Mouse (Mus musculus): ENCODE data around the gene 2010300C02Rik. TPM values are rescaled to one million over a fixed set of nuclear protein-coding genes. Genes with fewer than 3 reads are reported as not detected.
"Not testable (repeated sequence)": the region's sequence is repeated elsewhere in the genome, so short reads cannot be mapped to it uniquely, and the experiment has no call there.

The 2010300C02Rik gene
- polyA plus RNA-seq, 1 experiment from 2014 or later: 2.7 TPM

GRCm38 (mm10) chr1:37727186-37727585, 7.3 kb upstream of the 2010300C02Rik start:
- Histone ChIP-seq H3K9ac (no peak overlapping the region), H3K36me3 (replicated peaks) (no peaks in the 10 kb centered on the region), H3K9me3 (no peaks in the 10 kb centered on the region), H3K4me1 (no peaks in the 10 kb centered on the region), H3K27ac (no peak overlapping the region), H3K4me2 (no peak overlapping the region), H3K27me3 (replicated peaks) (no peaks in the 10 kb centered on the region), H3K4me3 (no peak overlapping the region)
- WGBS: 75% methylated on average over 8 of the region's 8 CpGs
- no peak for ATAC-seq (replicated peaks)

GRCm38 (mm10) chr1:37726426-37726825, 6.5 kb upstream of the 2010300C02Rik start:
- H3K9ac ChIP-seq: no peak overlapping the region
- no peak overlapping the region for H3K4me2 ChIP-seq
- peak overlapping the region; percentile 31; the same call in 1 of the 2 replicates for H3K27ac ChIP-seq
- 70% methylated on average over 8 of the region's 8 CpGs for WGBS
- H3K4me1 ChIP-seq: no peaks in the 10 kb centered on the region
- no peak overlapping the region for H3K4me3 ChIP-seq
- H3K27me3 ChIP-seq (replicated peaks): 0 out of 2 replicates have a peak, but pooled peaks cover 2% of the 10 kb centered on the region
- H3K36me3 ChIP-seq (replicated peaks): no peaks in the 10 kb centered on the region
- no peak for ATAC-seq (replicated peaks)
- no peaks in the 10 kb centered on the region for H3K9me3 ChIP-seq

- Histone ChIP-seq H3K9me3 (no peaks in the 10 kb centered on the region), H3K27ac (peak overlapping the region; percentile 31; the same call in 1 of the 2 replicates), H3K27me3 (replicated peaks) (peaks cover 6% of the 10 kb centered on the region; the same call in 1 of the 2 replicates), H3K4me2 (peak overlapping the region; percentile 8; the same call in 1 of the 2 replicates), H3K36me3 (replicated peaks) (no peaks in the 10 kb centered on the region), H3K9ac (no peak overlapping the region), H3K4me1 (no peaks in the 10 kb centered on the region), H3K4me3 (no peak overlapping the region)
- ATAC-seq (replicated peaks): peak; percentile 65; the same call in 1 of the 2 replicates
- 64% methylated on average over 12 of the region's 12 CpGs for WGBS
These were observed 6.0 kb upstream of the 2010300C02Rik start for GRCm38 (mm10) chr1:37725880-37726279.

DNA sequence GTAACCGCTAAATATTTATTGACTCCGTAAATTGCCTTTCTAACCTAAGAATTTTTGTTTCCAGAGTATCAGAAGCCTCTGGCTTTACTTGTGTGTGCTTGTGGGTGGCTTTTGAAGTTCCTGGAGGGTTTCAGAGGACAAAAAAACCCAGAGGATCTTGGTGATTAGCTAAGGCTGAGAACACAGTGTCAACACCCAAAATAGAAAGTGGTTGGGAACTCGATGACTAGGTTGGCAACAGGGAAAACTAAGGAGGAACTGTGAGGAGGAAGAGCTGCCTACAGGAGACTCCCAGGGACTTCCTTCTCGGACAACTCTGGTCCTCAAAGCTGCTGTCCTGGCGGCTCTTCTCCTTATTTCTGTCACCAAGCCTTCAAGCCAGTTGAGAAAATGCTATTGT, 1.2 kb upstream of the 2010300C02Rik start:
- H3K4me2 ChIP-seq: no peak overlapping the region
- H3K27me3 ChIP-seq (replicated peaks): peaks cover 16% of the 10 kb centered on the region
- no peak overlapping the region for H3K9ac ChIP-seq
- no peak for ATAC-seq (replicated peaks)
- H3K36me3 ChIP-seq (replicated peaks): no peaks in the 10 kb centered on the region
- peaks cover 8% of the 10 kb centered on the region for H3K4me1 ChIP-seq
- no peak overlapping the region for H3K27ac ChIP-seq
- no peaks in the 10 kb centered on the region for H3K9me3 ChIP-seq
- no peak overlapping the region for H3K4me3 ChIP-seq
- WGBS: 74% methylated on average over 5 of the region's 5 CpGs

DNA sequence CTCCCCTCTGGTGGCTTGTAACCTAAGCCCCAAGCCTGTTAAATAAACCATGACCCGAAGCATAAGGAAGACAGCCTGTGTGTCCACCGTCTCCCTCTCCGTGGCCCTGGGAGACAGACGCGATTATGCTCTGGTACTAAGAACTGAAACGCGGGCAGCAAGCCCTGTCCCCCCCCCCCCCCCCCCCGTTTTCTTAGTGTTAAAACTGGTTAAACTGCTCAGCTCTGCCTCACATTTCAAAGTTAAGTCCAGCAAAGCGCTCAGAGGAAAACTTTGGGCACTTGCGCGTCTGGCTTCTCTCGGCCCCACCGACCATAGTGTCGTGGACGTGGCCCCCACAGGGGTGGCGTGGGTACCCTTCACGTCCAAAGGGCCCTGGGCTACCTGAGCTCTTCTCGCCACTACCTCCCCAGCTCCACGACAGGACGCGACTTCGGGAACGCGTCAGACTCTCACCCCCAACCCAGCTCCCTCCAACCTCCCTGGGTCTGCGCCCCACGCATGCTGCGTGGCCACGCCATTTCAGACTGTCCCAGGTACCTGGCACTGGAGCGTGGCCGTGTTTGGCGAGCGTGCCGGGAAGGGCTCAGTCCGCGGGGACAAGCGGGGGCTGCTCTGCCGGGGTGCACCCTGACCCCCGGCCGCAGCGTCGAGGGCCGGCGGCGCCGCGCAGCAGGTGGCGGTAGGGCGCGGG, 708 bp downstream of the 2010300C02Rik start:
- Histone ChIP-seq H3K36me3 (replicated peaks) (no peaks in the 10 kb centered on the region), H3K4me1 (peaks cover 8% of the 10 kb centered on the region), H3K4me3 (peak overlapping the region; percentile 71), H3K9ac (peak overlapping the region; percentile 51), H3K4me2 (peak overlapping the region; percentile 90), H3K9me3 (no peaks in the 10 kb centered on the region), H3K27ac (no peak overlapping the region), H3K27me3 (replicated peaks) (peaks cover 16% of the 10 kb centered on the region)
- peak; percentile 80 for ATAC-seq (replicated peaks)
- WGBS: 4% methylated on average over 47 of the region's 49 CpGs

DNA sequence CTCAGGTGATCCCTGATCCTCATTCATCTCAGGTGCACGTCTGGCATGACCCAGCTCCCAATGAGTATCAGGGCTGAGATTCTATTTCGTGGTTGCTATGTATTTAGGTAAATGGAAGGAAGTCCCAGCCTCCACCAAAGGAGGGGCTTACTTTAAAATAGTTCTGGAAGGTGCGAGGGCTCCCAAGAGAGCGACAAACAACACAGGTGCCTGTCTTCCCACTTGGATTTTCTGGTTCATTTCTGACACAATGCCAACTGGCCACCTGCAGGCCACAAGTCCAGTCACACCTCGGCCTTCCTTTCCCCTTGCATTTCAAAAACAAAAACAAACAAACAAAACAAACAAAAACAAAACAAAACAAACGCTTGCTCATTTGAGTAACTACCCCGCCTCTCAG, 1.4 kb downstream of the 2010300C02Rik start:
- H3K9ac ChIP-seq: no peak overlapping the region
- no peak overlapping the region for H3K4me3 ChIP-seq
- H3K4me1 ChIP-seq: peaks cover 8% of the 10 kb centered on the region
- WGBS: 53% methylated on average over 7 of the region's 7 CpGs
- peak overlapping the region; percentile 90; the same call in 1 of the 2 replicates for H3K4me2 ChIP-seq
- H3K36me3 ChIP-seq (replicated peaks): no peaks in the 10 kb centered on the region
- peaks cover 16% of the 10 kb centered on the region for H3K27me3 ChIP-seq (replicated peaks)
- H3K27ac ChIP-seq: no peak overlapping the region
- no peak for ATAC-seq (replicated peaks)
- no peaks in the 10 kb centered on the region for H3K9me3 ChIP-seq

GRCm38 (mm10) chr1:37717415-37718195, 2.3 kb downstream of the 2010300C02Rik start:
- Histone ChIP-seq H3K27ac (no peak overlapping the region), H3K4me2 (no peak overlapping the region), H3K4me3 (no peak overlapping the region), H3K36me3 (replicated peaks) (no peaks in the 10 kb centered on the region), H3K4me1 (peaks cover 8% of the 10 kb centered on the region), H3K27me3 (replicated peaks) (peaks cover 16% of the 10 kb centered on the region), H3K9me3 (no peaks in the 10 kb centered on the region), H3K9ac (no peak overlapping the region)
- WGBS: 83% methylated on average over 14 of the region's 14 CpGs
- no peak for ATAC-seq (replicated peaks)

- H3K9me3 ChIP-seq; H3K27ac ChIP-seq; H3K27me3 ChIP-seq (replicated peaks); H3K9ac ChIP-seq; ATAC-seq (replicated peaks); H3K4me2 ChIP-seq; H3K4me1 ChIP-seq; H3K4me3 ChIP-seq; H3K36me3 ChIP-seq (replicated peaks): not testable (repeated sequence)
- 80% methylated on average over 4 of the region's 4 CpGs for WGBS
These were observed 7.5 kb downstream of the 2010300C02Rik start for GRCm38 (mm10) chr1:37712357-37712737.

DNA sequence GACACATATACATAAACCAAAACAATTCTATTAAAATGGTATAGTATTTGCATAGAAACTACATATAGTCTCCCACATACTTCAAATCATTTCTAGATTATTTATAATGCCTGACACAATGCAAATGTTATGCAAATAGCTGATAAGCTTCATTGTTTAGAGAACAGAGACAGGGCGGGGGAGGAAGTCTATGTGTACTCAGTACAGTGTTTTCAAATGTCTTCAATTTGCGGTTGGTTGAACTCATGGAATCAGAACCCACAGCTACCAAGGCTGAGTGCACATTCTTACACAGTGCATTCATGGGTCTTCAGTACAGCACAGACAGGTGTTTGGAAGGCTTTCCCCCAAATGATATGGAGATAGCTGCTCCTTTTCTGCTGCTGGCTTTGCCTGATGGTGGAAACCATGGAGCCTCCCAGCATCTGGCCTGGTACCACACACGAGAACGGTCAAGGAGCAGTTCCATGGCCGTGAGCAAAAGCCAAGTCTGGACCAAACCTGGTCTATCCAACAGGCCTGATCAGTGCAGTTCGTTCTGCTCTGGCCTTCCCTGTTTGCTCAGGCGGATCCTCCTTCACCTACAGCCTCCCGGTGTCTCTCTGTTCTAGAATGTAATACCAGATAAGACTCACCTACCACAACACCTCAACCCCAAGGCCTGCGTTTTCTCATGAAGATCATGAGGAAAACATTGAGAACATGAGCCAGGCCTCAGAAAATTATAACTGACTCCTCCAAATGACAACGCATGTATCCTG, 8.1 kb downstream of the 2010300C02Rik start:
- H3K4me3 ChIP-seq: no peak overlapping the region
- H3K36me3 ChIP-seq (replicated peaks): no peaks in the 10 kb centered on the region
- H3K9me3 ChIP-seq: no peaks in the 10 kb centered on the region
- H3K9ac ChIP-seq: no peak overlapping the region
- 94% methylated on average over 10 of the region's 10 CpGs for WGBS
- ATAC-seq (replicated peaks): no peak
- H3K27me3 ChIP-seq (replicated peaks): no peaks in the 10 kb centered on the region
- no peak overlapping the region for H3K4me2 ChIP-seq
- H3K4me1 ChIP-seq: no peaks in the 10 kb centered on the region
- H3K27ac ChIP-seq: no peak overlapping the region

DNA sequence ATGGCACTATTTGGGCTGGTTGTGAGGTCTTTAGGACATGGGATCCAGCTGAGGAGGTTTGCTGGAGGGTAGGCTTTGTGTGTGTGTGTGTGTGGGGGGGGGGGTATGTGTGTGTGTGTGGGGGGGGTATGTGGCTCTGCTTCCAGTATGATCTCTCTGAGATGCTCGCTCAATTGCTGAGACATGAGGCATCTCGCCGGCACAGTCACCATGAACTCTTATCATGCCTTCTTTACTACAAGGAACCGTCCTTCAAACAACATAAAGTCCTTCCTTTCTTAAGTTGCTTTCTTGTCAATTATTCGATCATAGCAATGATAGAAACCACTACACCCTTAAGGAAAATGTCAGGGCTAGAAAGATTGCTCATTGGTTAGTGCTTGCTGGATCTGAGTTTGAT, 8.8 kb downstream of the 2010300C02Rik start:
- H3K4me2 ChIP-seq: no peak overlapping the region
- no peaks in the 10 kb centered on the region for H3K9me3 ChIP-seq
- H3K4me1 ChIP-seq: no peaks in the 10 kb centered on the region
- H3K9ac ChIP-seq: no peak overlapping the region
- H3K27me3 ChIP-seq (replicated peaks): no peaks in the 10 kb centered on the region
- no peak overlapping the region for H3K4me3 ChIP-seq
- H3K36me3 ChIP-seq (replicated peaks): no peaks in the 10 kb centered on the region
- 92% methylated on average over 5 of the region's 5 CpGs for WGBS
- no peak for ATAC-seq (replicated peaks)
- H3K27ac ChIP-seq: no peak overlapping the region

DNA sequence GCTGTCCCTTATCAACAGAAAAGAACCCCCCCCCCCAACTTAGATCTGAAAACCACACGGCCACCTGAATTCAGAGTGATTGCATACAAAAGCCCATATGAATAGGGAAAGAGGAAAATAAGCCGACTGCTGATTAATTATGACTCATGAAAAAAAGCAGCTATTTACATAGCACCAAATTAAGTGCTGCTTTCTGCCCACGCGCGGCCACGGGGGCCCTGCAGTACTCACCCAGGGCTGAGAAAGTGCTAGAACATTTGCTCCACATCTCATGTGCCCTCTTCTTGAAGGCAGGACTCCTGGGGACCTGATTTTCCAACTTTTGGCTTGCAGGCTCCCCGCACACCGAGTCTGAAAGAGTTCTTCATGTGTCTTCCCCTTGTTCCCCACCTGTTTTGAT, 10.1 kb downstream of the 2010300C02Rik start:
- H3K36me3 ChIP-seq (replicated peaks): no peaks in the 10 kb centered on the region
- no peak overlapping the region for H3K4me3 ChIP-seq
- H3K9me3 ChIP-seq: no peaks in the 10 kb centered on the region
- no peak overlapping the region for H3K27ac ChIP-seq
- WGBS: 85% methylated on average over 8 of the region's 8 CpGs
- H3K9ac ChIP-seq: no peak overlapping the region
- H3K27me3 ChIP-seq (replicated peaks): no peaks in the 10 kb centered on the region
- no peaks in the 10 kb centered on the region for H3K4me1 ChIP-seq
- ATAC-seq (replicated peaks): no peak
- no peak overlapping the region for H3K4me2 ChIP-seq

GRCm38 (mm10) chr1:37708270-37708955, 11.5 kb downstream of the 2010300C02Rik start:
- Histone ChIP-seq H3K9me3 (no peaks in the 10 kb centered on the region), H3K4me1 (no peaks in the 10 kb centered on the region), H3K36me3 (replicated peaks) (no peaks in the 10 kb centered on the region), H3K4me3 (no peak overlapping the region), H3K9ac (no peak overlapping the region), H3K4me2 (no peak overlapping the region), H3K27ac (no peak overlapping the region), H3K27me3 (replicated peaks) (no peaks in the 10 kb centered on the region)
- no peak for ATAC-seq (replicated peaks)
- 90% methylated on average over 6 of the region's 6 CpGs for WGBS

Measured in midbrain, embryonic 15.5 days (tissue).